Mouse (Mus musculus) small intestine, adult 2 months (tissue): ENCODE results near the gene H2-DMb1.

Source experiments
- CTCF ChIP-seq: fragments of 200-500 bp; IDR thresholded peaks from 2 replicates; pipeline ENCODE4 v1.5.1; 2012; ENCODE audit warnings: low read depth, mild to moderate bottlenecking, control low read depth, inconsistent platforms, low read length, moderate library complexity, mixed read lengths; ENCODE audit not compliant: insufficient replicate concordance, insufficient read length; ENCODE audit errors: extremely low read depth
- POLR2A ChIP-seq: fragments of 200-500 bp; IDR thresholded peaks from 2 replicates; pipeline ENCODE4 v1.6.1; 2012; ENCODE audit warnings: low read depth, mild to moderate bottlenecking, control low read depth, inconsistent platforms, low read length, moderate library complexity

- TF ChIP-seq POLR2A (no peak), CTCF (peak; percentile 77; the same call in 1 of the 2 replicates)
Measured at GRCm38 (mm10) chr17:34169279-34169678, 16.4 kb downstream of the H2-DMb1 start.
